Mouse (Mus musculus): ENCODE measurements at regions not wholly inside any gene's neighbourhood (a gene's known extent, or its start where the extent isn't known, plus 50 kb on each side); places are given as distances from the start of the nearest gene placed in this dataset.

GRCm38 (mm10) chr9:79071961-79072360 lies 456.6 kb downstream of the Cd109 start:
- DNase-seq (ENCODE audit: low read depth, low spot score): no peak

DNA sequence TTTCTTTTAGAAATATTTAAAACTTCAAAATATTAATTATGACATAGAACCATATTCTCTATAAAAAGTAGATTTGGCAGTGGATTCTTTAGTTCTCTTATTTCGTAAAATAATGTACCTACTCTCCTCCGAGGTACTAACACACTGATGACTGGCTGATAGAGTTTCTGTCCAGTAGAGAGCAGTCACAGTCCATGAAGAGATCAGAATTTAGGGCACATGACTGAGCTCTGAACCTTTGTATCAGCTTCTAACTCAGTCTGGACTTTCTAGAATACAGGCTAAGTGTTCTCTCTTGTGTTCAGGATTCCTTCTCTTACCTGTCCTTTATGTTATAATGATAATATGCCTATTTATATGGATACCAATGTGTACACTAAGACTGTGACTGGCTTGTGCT lies 494.3 kb downstream of the Cd109 start:
- no peak for DNase-seq (ENCODE audit: low read depth, low spot score)

- DNase-seq (ENCODE audit: low read depth, low spot score): no peak
These were observed 496.0 kb downstream of the Cd109 start for GRCm38 (mm10) chr9:79111326-79111725.

GRCm38 (mm10) chr9:79140970-79141369 lies 525.6 kb downstream of the Cd109 start:
- DNase-seq (ENCODE audit: low read depth, low spot score): no peak

DNA sequence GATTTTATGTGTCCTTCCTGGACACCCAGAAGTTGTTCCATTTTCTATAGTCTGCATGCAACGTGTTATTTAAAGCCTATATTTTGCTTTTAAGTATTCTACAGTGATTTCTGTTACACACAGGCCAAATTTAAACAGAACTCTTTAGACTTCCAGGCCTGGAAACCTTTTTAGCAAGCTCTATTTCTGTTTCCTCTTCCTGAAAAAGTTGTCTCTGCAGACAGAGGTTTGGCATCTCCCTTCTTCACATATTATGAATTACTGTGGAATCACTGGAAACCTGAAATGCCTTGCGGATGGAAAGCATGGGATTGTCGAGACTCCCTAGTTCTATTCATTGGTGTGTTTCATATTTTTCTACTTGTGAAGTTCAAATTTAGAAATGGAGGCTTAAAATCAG lies 530.7 kb downstream of the Cd109 start:
- DNase-seq (ENCODE audit: low read depth, low spot score): no peak

GRCm38 (mm10) chr9:79165596-79165995 lies 550.2 kb downstream of the Cd109 start:
- DNase-seq (ENCODE audit: low read depth, low spot score): no peak

DNA sequence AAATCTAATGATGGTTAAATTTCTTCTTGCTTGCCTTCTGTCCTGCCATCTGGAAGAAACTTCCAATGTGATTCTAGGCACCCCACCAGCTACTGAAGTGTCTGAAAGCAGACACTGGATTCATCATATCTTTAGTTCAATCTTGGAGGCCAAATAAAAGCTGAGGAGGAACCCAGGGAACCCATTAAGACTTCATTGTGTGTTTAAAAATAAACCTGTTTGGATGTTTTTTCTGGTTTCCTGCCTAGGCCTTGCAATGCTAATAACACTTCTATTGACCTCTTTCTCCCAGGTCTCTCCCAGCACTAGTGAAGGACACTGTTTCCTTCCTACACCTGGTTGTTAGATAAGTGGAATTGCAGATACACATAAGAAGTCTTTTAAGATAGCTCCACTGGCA lies 545.6 kb downstream of the Col12a1 start:
- DNase-seq (ENCODE audit: low read depth, low spot score): no peak

GRCm38 (mm10) chr9:79179954-79180353 lies 538.7 kb downstream of the Col12a1 start:
- no peak for DNase-seq (ENCODE audit: low read depth, low spot score)

GRCm38 (mm10) chr9:79195420-79195819 lies 523.2 kb downstream of the Col12a1 start:
- DNase-seq (ENCODE audit: low read depth, low spot score): no peak

GRCm38 (mm10) chr9:79201755-79202154 lies 516.9 kb downstream of the Col12a1 start:
- no peak for DNase-seq (ENCODE audit: low read depth, low spot score)

- DNase-seq (ENCODE audit: low read depth, low spot score): no peak
These were observed 505.3 kb downstream of the Col12a1 start for GRCm38 (mm10) chr9:79213364-79213763.

GRCm38 (mm10) chr9:79215986-79216385 lies 502.6 kb downstream of the Col12a1 start:
- DNase-seq (ENCODE audit: low read depth, low spot score): no peak

DNA sequence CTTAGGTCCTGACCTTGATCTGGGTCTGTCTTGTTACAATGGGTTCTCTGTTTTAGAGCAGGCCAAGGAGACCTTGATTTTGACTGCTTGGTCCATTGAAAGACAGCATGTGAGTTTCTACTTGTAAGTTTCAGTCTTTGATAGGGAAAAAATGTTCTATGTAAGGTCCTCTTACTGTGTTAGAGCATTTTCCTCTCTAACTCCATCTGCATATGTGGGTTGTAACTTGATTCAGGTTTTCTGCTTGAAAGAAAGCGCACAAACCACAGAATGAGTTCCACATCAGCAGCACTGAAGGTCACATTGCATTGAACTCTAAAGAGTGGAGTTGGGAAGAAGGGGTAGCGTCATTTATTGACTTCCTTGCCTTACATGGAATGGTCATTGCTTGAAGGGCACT lies 502.2 kb downstream of the Col12a1 start:
- no peak for DNase-seq (ENCODE audit: low read depth, low spot score)

- DNase-seq (ENCODE audit: low read depth, low spot score): no peak
These were observed 485.6 kb downstream of the Col12a1 start for GRCm38 (mm10) chr9:79233081-79233480.

- DNase-seq (ENCODE audit: low read depth, low spot score): no peak
These were observed 484.9 kb downstream of the Col12a1 start for GRCm38 (mm10) chr9:79233751-79234150.

GRCm38 (mm10) chr9:79269646-79270213 lies 448.9 kb downstream of the Col12a1 start:
- no peak for DNase-seq (ENCODE audit: low read depth, low spot score)

DNA sequence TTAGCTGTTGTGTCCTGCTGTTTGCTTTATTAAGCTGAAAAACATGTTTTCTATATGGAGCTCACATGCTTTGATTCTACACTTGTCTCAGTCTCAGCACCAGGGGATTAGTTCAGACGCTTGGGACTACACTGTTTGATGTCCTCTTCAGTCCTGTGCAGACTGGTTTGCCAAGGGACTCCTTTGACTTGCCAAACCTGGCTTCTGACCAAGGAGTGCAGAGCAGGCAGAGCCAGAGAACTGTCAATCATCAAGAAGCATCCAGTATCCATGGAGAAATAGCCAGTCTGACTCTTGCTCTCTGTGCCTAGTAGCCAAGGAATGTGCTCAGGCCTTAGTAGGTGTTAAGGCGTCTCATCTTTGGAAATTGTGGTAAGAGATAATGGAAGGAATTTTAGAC lies 448.4 kb downstream of the Col12a1 start:
- no peak for DNase-seq (ENCODE audit: low read depth, low spot score)

GRCm38 (mm10) chr9:79287849-79288248 lies 430.8 kb downstream of the Col12a1 start:
- DNase-seq (ENCODE audit: low read depth, low spot score): no peak

DNA sequence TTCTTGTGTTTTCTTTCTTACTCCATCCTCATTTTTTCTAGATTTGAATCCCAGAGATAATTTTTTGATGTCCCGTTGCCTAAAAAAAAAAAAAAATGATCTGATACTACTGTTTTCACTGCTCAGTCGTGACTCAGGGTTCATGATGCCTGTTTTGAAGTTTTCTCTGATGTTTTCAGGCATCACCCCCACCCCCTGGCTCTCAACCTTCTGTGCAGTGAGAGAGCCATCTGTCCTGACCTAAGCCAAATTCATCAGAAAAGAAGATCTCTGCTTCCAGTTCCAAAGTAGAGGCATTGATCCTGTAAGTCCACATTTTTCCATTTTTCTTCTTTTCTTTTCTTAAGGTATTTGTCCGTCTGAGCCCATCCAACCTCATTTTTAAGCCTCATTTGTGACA lies 423.3 kb downstream of the Col12a1 start:
- no peak for DNase-seq (ENCODE audit: low read depth, low spot score)

GRCm38 (mm10) chr9:79301580-79301979 lies 417.1 kb downstream of the Col12a1 start:
- DNase-seq (ENCODE audit: low read depth, low spot score): no peak

- DNase-seq (ENCODE audit: low read depth, low spot score): no peak
These were observed 408.0 kb downstream of the Col12a1 start for GRCm38 (mm10) chr9:79310591-79310990.

- no peak for DNase-seq (ENCODE audit: low read depth, low spot score)
These were observed 401.2 kb downstream of the Col12a1 start for GRCm38 (mm10) chr9:79317411-79317810.

- no peak for DNase-seq (ENCODE audit: low read depth, low spot score)
These were observed 372.1 kb downstream of the Col12a1 start for GRCm38 (mm10) chr9:79346371-79347096.

DNA sequence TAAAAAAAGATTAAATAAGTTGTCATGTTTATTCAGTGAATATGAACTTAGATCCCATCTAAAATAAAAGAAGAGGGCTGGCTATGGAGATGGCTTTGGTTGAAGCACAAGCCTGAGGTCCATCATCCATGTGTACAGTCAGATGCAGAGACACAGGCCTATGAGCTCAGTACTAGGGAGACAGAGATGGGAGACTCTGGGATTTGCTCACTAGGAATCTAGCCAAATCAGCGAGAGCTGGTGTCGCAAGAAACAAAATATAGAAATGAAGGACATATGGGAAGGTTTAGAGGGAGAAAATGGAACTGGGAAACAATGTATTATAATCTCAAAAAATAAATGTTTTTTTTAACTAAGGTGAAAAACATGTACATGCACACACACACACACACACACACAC lies 326.6 kb downstream of the Col12a1 start:
- no peak for DNase-seq (ENCODE audit: low read depth, low spot score)

Data from A20 (cell line).